Mouse (Mus musculus) brain, adult 2 months (tissue): ENCODE results near the gene Ccdc163.

Experiments used
- DNase-seq: peaks from one replicate; pipeline ENCODE4 v3.0.0; 2011; ENCODE audit warnings: low read depth, low spot score

The Ccdc163 gene

DNA sequence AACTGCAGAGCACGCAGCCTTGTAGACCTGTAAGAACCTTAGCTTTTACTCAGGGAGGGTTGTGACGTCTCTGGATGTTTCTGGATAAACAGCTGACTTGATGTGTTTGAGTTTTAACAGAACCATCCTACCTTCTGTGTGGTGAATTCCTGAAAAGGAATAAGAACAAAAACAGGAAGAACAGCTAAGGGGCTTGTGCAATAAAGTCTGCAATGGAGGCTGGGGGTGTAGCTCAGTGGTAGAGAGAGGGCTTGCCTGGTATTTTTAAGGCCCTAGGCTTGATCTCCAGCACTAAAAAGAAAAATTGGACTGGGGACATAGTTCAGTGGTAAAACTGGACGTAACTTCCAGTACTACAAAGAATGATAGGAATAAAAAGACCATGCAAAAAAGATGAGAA is 68.8 kb downstream of the Ccdc163 start:
- no peak for DNase-seq

DNA sequence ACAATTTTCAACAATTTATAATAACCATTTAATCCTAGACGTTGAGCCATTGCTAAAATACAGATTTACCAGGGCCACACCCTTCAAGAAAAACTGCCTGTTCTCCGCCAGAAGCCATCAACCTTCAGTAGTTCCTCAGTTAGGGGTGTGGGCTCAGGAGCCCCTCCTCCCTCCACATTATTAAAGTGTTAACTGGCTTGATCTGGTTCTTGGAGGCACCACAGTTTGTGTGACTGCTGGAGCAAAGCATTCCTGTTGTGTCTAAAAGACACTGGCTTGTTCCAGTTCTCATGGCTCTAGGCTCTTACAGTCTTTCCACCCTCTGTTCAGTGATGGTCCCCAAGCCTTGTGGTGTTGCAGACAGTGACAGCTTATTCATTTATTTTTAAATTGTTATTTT is 72.2 kb downstream of the Ccdc163 start:
- DNase-seq, result no peak

DNA sequence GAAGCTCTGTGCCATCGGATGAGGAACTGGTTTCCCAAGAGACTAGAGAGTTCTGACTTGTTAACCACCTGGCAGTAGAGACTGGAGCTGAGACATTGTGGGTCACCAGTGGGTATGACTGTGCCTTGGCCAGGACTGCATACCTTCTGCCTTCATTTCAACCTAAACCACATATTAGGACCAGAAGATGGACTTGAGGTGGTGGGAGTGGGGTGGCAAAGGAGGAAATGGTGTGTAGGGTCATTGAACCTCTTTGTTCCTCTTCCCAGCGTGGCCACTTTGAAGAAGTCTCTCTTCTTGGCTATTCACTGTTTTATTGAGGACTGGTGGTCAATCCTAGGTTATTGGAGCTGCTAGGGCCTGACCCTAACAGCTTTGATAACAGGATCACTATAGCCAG is 73.1 kb downstream of the Ccdc163 start:
- no peak for DNase-seq

DNA sequence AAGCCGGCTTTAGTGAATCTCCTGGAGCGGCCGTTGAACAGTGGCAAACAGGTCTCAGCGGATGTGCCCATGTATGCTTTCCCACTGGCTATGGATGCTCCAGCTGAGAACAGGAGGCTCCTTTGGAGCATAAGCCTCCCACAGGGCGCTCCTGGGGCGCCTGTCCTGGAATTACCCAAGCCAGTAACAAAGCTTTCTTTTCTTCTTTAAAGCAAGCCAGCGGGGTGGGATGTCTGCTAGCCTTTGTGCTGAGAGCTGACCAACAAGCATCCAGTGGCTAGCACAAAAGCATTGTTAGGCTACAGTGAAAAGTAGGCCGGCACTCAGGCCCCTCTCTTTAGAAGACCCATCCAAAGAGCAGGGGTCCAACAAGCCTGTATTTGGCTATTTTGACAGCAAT is 73.9 kb downstream of the Ccdc163 start:
- DNase-seq, result peak; percentile 78

DNA sequence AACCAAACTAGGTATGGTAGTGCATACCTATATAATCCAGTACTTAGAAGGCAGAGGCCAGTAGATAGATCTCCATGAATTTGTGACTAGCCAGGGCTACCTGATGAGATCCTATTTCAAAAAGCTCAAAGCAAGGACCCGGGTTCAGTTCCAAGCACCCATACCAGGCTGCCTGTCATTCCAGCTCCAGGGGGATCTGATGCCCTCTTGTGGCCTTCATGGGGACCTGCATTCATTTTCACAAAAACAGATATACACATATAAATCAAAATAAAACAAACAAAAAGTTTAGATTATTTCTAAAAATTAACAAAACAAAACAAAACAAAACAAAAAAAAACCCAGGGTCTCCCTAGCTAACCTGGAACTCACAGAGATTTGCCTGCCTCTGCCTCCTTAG is 78.3 kb downstream of the Ccdc163 start:
- no peak for DNase-seq

DNA sequence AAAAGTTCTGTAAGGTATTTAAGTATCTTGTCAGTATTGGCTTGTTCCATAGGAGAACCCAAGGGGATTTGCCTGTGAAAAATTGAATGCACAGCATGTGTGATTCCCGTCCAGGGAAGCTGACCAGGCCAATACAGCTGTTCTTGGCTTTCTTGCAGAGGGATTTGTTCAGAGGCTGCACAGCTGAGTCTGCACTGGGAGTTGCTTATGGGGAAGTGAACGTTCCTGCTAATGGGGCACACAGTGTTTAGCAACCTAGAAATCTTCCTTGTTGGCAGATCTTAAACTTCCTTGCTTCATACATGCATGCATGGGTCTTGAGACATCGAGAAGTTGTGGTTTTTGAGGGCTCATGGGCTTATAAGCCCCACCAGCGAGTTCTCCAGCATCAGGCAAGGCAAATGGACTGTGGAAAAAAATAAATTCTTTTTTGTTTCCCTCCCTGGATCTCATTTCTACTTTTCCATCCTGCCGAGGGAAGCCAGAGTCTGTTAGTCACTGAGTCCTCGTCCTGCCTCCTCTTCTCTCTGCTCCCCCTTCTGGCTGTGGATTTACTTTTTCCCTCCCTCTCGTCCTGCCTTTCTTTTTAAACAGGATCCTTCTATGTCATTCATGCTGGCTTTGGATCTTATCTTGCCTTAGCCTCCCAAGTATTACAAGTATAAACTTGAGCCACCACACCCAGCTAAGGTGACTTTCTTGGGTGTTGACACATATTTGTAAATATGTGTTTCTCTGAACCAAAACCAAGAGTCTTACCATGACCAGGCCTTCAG is 79.9 kb downstream of the Ccdc163 start:
- peak; percentile 53 for DNase-seq

DNA sequence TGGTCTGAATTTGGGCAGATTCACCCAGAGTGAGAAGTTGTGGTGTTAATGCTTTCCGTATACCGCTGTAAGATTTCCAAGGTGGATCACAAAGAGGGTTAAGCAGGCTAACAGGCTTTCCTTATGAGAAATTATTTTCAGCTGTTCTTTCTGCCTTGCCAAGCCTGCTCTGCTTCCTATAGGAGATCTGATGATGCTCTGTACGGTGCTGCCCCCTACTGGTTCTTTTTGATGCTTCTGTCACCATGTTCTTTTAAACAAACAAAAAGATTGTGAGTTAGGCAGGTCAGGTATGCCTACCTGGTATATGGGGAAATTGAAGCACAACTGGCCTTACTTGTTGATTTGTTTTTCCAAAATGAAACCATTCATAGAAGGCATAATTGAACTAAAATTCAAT is 80.6 kb downstream of the Ccdc163 start:
- peak; percentile 95 for DNase-seq

DNA sequence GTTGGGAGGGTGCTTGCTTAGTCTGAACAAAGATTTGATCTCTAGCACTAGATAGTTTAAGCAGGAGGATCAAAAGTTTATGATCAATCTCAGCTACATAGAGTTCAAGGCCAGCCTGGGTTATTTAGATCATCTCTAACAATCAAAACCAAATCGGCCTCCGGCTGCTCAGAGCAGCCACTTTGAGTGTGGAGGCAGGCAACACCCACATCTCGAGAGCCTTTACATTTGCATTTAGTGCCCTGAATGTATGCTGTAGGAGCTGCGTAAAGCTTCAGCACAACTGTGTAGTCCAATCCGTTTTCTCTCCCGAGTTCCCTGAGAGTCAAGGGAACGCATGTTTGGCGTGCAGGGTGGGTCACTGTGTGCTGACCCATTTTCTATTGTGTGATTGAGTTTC is 84.1 kb downstream of the Ccdc163 start:
- no peak for DNase-seq

DNA sequence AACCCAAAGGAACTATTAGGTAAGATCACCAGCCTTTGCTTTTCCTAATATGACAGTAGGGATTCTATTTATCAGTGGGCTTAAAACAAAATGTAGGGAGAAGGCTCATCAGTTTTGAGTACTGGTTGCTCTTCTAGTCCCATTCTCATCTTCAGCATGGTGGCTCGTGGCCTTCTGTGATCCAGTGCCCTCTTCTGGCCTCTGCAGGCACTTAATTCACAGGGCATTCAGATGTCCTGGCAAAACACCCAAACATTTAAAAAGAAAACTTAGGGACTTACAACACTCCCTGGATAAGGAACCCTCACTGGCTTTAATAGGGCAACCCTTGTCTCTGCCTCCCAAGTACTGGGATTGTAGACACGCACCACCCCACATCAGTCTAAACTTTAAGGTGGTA is 86.0 kb downstream of the Ccdc163 start:
- no peak for DNase-seq

DNA sequence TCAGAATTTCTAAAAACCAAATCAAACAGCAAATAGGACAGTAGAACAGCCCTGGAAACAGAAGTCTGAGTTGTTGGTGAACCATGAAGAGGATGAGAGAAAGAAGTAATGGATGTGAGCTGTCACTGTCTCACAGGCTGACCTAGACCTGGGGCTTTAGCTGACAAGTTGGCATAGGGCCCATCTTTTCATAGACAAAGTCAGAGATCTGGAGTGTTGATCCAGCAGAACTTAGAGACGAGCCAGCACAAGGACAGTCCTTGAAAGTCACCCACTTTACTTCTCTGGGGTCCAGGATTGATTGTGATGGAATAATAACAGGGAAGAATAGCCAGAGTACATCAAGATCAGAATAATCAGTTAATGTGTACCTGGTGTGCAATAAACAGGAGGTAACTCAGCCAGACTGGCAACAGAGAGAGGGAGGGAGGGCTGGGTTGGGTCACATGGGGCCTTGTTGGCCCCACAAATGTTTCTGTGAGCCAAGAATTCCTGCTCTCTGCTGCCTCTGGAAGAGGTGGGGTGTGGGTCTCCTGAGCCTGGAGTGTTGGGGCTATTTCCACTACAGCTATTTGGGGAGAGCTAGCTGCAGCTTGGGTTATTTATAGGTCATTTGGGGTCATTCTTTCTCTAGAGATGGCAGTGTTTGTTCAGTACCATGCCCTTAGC is 88.3 kb downstream of the Ccdc163 start:
- DNase-seq, result peak; percentile 23

DNA sequence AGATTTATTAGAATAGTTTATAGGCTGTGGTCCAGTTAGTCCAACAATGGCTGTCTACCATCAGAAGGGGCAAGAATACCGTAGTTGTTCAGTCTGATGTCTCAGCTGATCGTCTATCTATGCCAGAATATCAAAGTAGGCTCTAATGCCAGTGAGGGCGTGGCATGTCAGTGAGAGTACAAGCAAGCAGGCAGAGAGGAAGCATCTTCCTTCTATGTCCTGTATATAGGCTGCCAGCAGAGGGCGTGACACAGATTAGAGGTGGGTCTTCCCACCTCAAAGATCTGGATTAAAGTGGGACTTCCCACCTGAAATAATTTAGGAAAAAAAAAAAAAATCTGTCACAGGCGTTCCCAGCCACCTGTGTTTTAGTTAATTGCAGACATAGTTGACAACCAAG is 91.6 kb downstream of the Ccdc163 start:
- peak; percentile 73 for DNase-seq
